Mouse (Mus musculus): Measurements from ENCODE around the gene Trp53bp1. TPM values are rescaled to one million over a fixed set of nuclear protein-coding genes. Genes with fewer than 3 reads are reported as not detected.

Gene Trp53bp1
- polyA plus RNA-seq, 1 experiment: 16.5 TPM

DNA sequence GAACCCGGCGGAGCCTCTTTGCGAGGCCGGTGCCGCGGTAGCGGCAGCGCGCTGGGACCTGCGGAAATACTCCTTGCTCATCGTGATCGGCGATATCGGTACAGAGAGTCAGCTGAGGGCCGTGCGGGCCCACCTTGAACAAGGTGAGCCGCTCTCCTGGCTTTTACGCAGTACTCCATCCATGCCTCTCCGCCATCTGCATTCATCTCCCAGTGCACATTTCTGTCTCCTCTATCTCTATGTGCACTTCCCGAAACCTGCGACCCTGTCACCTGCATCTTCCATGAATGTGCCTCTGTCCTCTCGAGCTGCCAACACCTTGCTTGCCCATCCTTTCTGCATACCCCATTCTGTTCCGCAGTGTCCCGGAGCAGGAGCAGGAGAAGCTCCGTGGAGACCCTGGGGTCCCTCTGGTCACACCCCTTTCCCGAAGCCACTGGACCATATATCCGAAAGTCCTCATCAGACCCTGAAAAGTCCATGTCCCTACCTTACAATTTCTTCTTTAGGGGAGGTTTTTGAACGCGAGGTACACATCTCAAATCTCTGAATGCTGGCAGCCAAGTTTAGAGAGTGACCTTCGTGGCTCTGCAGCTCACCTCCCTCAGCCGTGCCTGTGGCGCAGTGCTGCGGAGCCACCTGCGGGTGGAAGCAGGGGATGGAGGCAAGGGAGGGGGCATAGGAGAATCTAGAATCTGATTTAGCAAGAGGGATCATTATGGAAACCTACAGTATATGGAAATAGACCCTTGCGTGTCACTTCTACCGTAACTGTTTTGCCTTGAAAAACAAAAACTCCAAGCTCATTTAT lies 18.7 kb upstream of the Trp53bp1 start:
- TF ChIP-seq CTCF (IDR thresholded peaks at IDR 0.05; ENCODE audit: extremely low read depth, insufficient read depth, insufficient read length, insufficient replicate concordance) (no peak), POLR2A (IDR thresholded peaks at IDR 0.05; ENCODE audit: low read depth, low read length) (no peak)
- H3K4me1 ChIP-seq (ENCODE audit: control insufficient read depth, insufficient read depth, insufficient read length): peaks cover 7% of the 10 kb centered on the region; the same call in 1 of the 2 replicates
- H3K4me3 ChIP-seq (ENCODE audit: extremely low read depth, insufficient read depth, insufficient read length): peak overlapping the region; percentile 66
- no peaks in the 10 kb centered on the region for H3K36me3 ChIP-seq (ENCODE audit: control insufficient read depth, insufficient read depth, low read length)
- DNase-seq (ENCODE audit: low read depth in 1 of 2, low spot score in 2 of 2): no peak
- H3K27me3 ChIP-seq (ENCODE audit: control insufficient read depth, insufficient read depth, low read length): peaks cover 5% of the 10 kb centered on the region
- no peak overlapping the region for H3K27ac ChIP-seq (ENCODE audit: insufficient read depth, low read length)
- 7% methylated on average over 36 of the region's 36 CpGs for WGBS

DNA sequence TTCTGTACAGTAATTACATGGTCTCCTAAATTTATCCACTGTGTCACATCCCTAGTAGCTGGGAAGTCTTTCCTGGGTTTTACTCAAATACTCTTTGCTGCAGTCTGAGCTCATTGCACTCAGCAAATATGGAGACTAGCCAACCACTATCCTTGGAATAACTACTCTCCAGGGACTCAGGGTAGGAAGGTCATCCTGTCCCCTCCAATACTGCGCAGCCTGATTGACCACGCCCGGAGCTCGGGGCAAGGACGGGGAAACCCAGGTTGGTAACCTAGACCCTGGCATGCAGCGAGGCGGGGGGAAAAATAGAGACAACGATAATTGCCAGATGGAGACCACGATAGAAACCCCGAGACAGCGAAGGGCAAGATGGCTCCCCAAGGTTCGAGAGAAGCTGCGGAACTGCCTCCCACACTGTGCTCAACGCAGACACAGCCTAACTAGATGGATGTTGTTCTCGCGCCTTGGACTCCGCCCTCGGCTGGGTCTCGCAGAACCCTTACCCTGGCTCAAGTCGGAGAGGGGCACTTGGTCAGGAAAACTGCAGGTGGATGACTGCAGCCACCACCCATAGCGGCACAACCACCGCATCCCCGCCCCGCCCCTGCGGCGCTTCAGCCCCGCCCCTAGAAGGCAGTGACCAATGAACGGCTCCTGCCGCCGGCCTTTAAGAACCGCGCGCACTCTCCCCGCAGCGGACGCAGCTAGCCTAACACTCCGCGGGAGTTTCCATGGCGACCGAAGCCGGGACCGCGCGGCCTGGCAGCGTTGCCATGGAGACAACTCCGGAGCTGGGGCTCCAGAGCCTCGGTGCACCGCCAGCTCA lies 17.9 kb upstream of the Trp53bp1 start, which contains the start of gene Map1a:
Gene Map1a (plus strand): TSS at position 700 of the 829 bp plus-strand sequence.
- Histone ChIP-seq H3K36me3 (ENCODE audit: control insufficient read depth, insufficient read depth, low read length) (no peaks in the 10 kb centered on the region), H3K4me1 (ENCODE audit: control insufficient read depth, insufficient read depth, insufficient read length) (peaks cover 2% of the 10 kb centered on the region; the same call in 1 of the 2 replicates), H3K4me3 (ENCODE audit: extremely low read depth, insufficient read depth, insufficient read length) (peak within 1 kb of the TSS; percentile 66), H3K27me3 (ENCODE audit: control insufficient read depth, insufficient read depth, low read length) (peaks cover 5% of the 10 kb centered on the region), H3K27ac (ENCODE audit: insufficient read depth, low read length) (no peak within 1 kb of the TSS)
- TF ChIP-seq CTCF (IDR thresholded peaks at IDR 0.05; ENCODE audit: extremely low read depth, insufficient read depth, insufficient read length, insufficient replicate concordance) (no peak), POLR2A (IDR thresholded peaks at IDR 0.05; ENCODE audit: low read depth, low read length) (no peak)
- WGBS: 6% methylated on average over 48 of the region's 48 CpGs
- peak; percentile 71 to 83 for DNase-seq (ENCODE audit: low read depth in 1 of 2, low spot score in 2 of 2)

DNA sequence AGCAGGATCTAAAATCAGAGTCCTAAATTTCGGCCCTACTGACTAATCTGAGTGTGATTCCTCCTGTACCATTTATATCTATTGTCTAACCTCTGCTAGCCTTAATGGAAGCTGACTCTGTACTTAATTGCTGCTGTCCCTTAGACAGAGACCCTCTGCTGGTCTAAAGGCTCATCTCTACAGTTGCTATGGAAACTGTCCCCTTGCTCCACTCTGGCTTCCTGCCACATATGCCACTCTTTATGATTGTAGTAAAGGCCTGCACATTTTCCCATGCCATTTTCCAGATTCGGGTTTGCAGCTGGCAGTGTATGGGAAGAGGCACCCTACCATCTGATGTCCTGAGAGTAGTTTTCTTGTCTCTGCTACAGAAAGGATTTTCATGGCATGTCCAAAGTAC lies 16.6 kb upstream of the Trp53bp1 start:
- TF ChIP-seq POLR2A (IDR thresholded peaks at IDR 0.05; ENCODE audit: low read depth, low read length) (no peak), CTCF (IDR thresholded peaks at IDR 0.05; ENCODE audit: extremely low read depth, insufficient read depth, insufficient read length, insufficient replicate concordance) (no peak)
- Histone ChIP-seq H3K4me3 (ENCODE audit: extremely low read depth, insufficient read depth, insufficient read length) (no peak overlapping the region), H3K27ac (ENCODE audit: insufficient read depth, low read length) (no peak overlapping the region), H3K36me3 (ENCODE audit: control insufficient read depth, insufficient read depth, low read length) (no peaks in the 10 kb centered on the region), H3K27me3 (ENCODE audit: control insufficient read depth, insufficient read depth, low read length) (peaks cover 5% of the 10 kb centered on the region), H3K4me1 (ENCODE audit: control insufficient read depth, insufficient read depth, insufficient read length) (peaks cover 2% of the 10 kb centered on the region; the same call in 1 of the 2 replicates)
- WGBS: 92% methylated on average over 2 of the region's 2 CpGs
- DNase-seq (ENCODE audit: low read depth in 1 of 2, low spot score in 2 of 2): no peak

DNA sequence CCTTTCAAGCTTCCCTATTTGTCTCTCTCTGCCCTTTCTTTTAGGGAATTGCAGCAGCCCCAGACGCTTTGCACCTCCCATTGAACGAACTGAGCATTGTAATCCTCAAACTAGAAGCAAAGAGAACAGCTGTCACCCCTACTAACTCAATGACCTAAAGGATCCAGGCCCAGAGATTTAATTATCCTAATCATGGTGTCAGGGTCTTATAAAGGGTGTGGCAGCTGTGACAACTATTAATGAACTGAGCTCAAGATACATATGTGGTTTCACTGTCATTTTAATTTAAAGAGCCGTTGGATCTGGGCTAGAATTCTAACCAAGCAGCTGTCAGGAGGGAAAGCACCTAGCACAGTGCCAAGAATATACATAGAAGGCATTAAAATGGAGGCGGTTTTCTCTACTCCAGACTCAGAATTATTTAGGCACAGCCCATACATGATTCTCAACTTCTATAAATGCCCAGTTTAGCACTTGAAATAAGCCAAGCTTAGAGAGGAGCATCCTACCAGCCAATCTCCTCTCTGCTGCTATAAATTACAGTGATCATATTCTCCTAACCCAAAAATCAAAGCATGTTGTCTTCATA lies 815 bp upstream of the Trp53bp1 start:
- H3K27ac ChIP-seq (ENCODE audit: insufficient read depth, low read length): no peak overlapping the region
- no peaks in the 10 kb centered on the region for H3K4me1 ChIP-seq (ENCODE audit: control insufficient read depth, insufficient read depth, insufficient read length)
- TF ChIP-seq CTCF (IDR thresholded peaks at IDR 0.05; ENCODE audit: extremely low read depth, insufficient read depth, insufficient read length, insufficient replicate concordance): no peak
- TF ChIP-seq POLR2A (IDR thresholded peaks at IDR 0.05; ENCODE audit: low read depth, low read length): no peak
- no peak overlapping the region for H3K4me3 ChIP-seq (ENCODE audit: extremely low read depth, insufficient read depth, insufficient read length)
- H3K27me3 ChIP-seq (ENCODE audit: control insufficient read depth, insufficient read depth, low read length): no peaks in the 10 kb centered on the region
- no peak for DNase-seq (ENCODE audit: low read depth in 1 of 2, low spot score in 2 of 2)
- H3K36me3 ChIP-seq (ENCODE audit: control insufficient read depth, insufficient read depth, low read length): no peaks in the 10 kb centered on the region; the same call in 1 of the 2 replicates
- 36% methylated on average over 4 of the region's 4 CpGs for WGBS

DNA sequence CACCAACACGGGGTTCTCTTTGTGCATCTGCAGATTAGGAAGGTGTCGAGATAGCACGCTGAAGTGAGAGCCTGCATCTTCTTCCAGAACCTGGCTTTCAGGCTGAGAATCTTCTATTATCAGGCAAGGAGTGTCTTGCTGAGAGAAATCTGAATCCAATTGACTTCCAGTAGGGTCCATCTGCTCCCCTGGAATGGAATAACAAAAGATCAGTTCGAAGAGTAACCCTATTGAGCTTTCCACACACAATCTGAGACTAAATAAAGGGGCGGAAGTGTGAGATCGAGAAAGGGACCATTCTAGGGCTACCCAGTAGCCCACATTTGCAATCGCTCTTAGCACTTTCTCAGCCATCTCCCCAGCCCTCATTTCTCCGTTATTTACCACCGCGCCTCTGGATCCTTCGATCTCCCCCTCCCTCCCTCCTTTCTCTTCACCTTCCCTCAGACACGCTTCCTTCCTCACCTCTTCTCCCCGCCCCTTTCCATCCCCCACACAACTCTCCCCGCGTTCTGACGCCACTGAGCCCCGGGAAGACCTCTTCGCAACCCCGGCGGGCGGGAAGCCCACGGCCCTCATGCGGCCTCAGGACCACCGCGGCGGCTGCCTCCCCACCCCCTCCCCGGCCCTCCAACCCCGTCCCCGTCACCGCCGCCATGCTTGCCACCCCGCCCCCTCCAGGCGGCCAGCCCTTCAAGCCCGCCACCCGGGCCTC lies 529 bp downstream of the Trp53bp1 start:
- no peak for DNase-seq (ENCODE audit: low read depth in 1 of 2, low spot score in 2 of 2)
- Histone ChIP-seq H3K27ac (ENCODE audit: insufficient read depth, low read length) (peak overlapping the region; percentile 69), H3K27me3 (ENCODE audit: control insufficient read depth, insufficient read depth, low read length) (no peaks in the 10 kb centered on the region), H3K4me1 (ENCODE audit: control insufficient read depth, insufficient read depth, insufficient read length) (no peaks in the 10 kb centered on the region), H3K36me3 (ENCODE audit: control insufficient read depth, insufficient read depth, low read length) (no peaks in the 10 kb centered on the region; the same call in 1 of the 2 replicates), H3K4me3 (ENCODE audit: extremely low read depth, insufficient read depth, insufficient read length) (peak overlapping the region; percentile 94)
- no peak for TF ChIP-seq CTCF (IDR thresholded peaks at IDR 0.05; ENCODE audit: extremely low read depth, insufficient read depth, insufficient read length, insufficient replicate concordance)
- TF ChIP-seq POLR2A (IDR thresholded peaks at IDR 0.05; ENCODE audit: low read depth, low read length): no peak
- WGBS: 4% methylated on average over 34 of the region's 35 CpGs

DNA sequence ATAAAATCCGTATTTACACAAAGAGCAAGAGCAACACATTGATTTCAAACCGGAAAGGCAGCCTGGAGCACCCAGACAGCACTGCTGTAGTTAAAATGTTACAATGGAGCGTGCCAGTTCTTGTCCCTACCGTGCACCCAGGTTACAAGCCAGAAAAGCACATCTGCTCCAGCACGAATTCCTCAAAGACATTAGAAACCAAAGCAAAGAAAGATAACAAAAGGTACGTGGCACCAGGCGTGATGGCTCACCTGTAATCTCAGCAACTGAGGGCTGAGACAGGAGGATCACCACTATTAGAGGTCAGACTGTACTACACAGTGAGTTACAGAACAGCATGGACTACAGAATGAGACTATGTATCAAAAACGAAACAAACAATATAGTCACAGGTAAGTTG lies 2.8 kb downstream of the Trp53bp1 start:
- Histone ChIP-seq H3K4me1 (ENCODE audit: control insufficient read depth, insufficient read depth, insufficient read length) (no peaks in the 10 kb centered on the region), H3K27me3 (ENCODE audit: control insufficient read depth, insufficient read depth, low read length) (no peaks in the 10 kb centered on the region), H3K27ac (ENCODE audit: insufficient read depth, low read length) (no peak overlapping the region), H3K4me3 (ENCODE audit: extremely low read depth, insufficient read depth, insufficient read length) (no peak overlapping the region), H3K36me3 (ENCODE audit: control insufficient read depth, insufficient read depth, low read length) (no peaks in the 10 kb centered on the region; the same call in 1 of the 2 replicates)
- no peak for DNase-seq (ENCODE audit: low read depth in 1 of 2, low spot score in 2 of 2)
- WGBS: 88% methylated on average over 8 of the region's 8 CpGs
- TF ChIP-seq CTCF (IDR thresholded peaks at IDR 0.05; ENCODE audit: extremely low read depth, insufficient read depth, insufficient read length, insufficient replicate concordance): no peak
- TF ChIP-seq POLR2A (IDR thresholded peaks at IDR 0.05; ENCODE audit: low read depth, low read length): no peak
